Mouse (Mus musculus) stomach, embryonic 15.5 days (tissue): ENCODE results near the gene Agap2. TPM values are rescaled to one million over a fixed set of nuclear protein-coding genes. Genes with fewer than 3 reads are reported as not detected.
"Not testable (repeated sequence)": the region's sequence is repeated elsewhere in the genome, so short reads cannot be mapped to it uniquely, and the experiment has no call there.

Experiments
- ATAC-seq: fragments of 200-750 bp; cut with Nextera tagmentation; 2 replicates; pipeline ENCODE4 v1.8.0; 2017; ENCODE audit warnings: low read depth, moderate number of reproducible peaks, moderate TSS enrichment; ENCODE audit not compliant: insufficient read depth, low FRiP score
- H3K27ac ChIP-seq: fragments of 300-500 bp; sonication (generic); 2 replicates; pipeline ENCODE4 v1.5.1; 2015; ENCODE audit warnings: mild to moderate bottlenecking, inconsistent platforms
- H3K27me3 ChIP-seq: fragments of 300-500 bp; sonication (generic); replicated peaks from 2 replicates; pipeline ENCODE4 v1.6.1; 2015; ENCODE audit warnings: inconsistent platforms
- H3K36me3 ChIP-seq: fragments of 300-500 bp; sonication (generic); 2 replicates; pipeline ENCODE4 v1.6.1; 2015; ENCODE audit warnings: inconsistent platforms
- H3K4me1 ChIP-seq: fragments of 300-500 bp; sonication (generic); 2 replicates; pipeline ENCODE4 v1.6.1; 2015; ENCODE audit warnings: inconsistent platforms
- H3K4me2 ChIP-seq: fragments of 300-500 bp; sonication (generic); 2 replicates; pipeline ENCODE4 v1.6.1; 2015; ENCODE audit warnings: mild to moderate bottlenecking, inconsistent platforms
- H3K4me3 ChIP-seq: fragments of 300-500 bp; sonication (generic); replicated peaks from 2 replicates; pipeline ENCODE4 v1.5.1; 2015; ENCODE audit warnings: inconsistent platforms
- H3K9ac ChIP-seq: fragments of 300-500 bp; sonication (generic); 2 replicates; pipeline ENCODE4 v1.6.1; 2015; ENCODE audit warnings: inconsistent platforms
- H3K9me3 ChIP-seq: fragments of 300-500 bp; sonication (generic); 2 replicates; pipeline ENCODE4 v1.6.1; 2016; ENCODE audit warnings: inconsistent platforms
- whole genome bisulfite sequencing: fragments of 180-500 bp; shearing (Covaris S2); methylation state at CpG from one replicate; pipeline ENCODE4 v1.1.7; 2015; 5-methylcytosine and 5-hydroxymethylcytosine counted together
- polyA plus RNA-seq: library from polyadenylated mRNA; unstranded; fragments of >200 nt; fragmentation: Nextera tagmentation; extraction: Ambion mirVana; gene quantifications from 2 replicates; pipeline ENCODE4 v1.2.1, GENCODE M21; 2015

Agap2 gene
- polyA plus RNA-seq, 1 experiment from 2014 or later = 0.28 TPM

- Histone ChIP-seq H3K27me3 (no peaks in the 10 kb centered on the region), H3K4me3 (peak overlapping the region; percentile 70), H3K9ac (peak overlapping the region; percentile 67; the same call in 1 of the 2 replicates), H3K27ac (peak overlapping the region; percentile 95), H3K9me3 (no peaks in the 10 kb centered on the region), H3K4me2 (peak overlapping the region; percentile 81), H3K36me3 (peaks cover 34% of the 10 kb centered on the region), H3K4me1 (peaks cover 28% of the 10 kb centered on the region)
- 6% methylated on average over 30 of the region's 30 CpGs for WGBS
- ATAC-seq = peak; percentile 20
These were observed 5.5 kb upstream of the Agap2 start for GRCm38 (mm10) chr10:127069281-127070189.

- ATAC-seq = peak; percentile 88
These were observed 4.6 kb upstream of the Agap2 start, which contains the start of gene Tspan31 for GRCm38 (mm10) chr10:127070190-127071121. Tspan31 (minus strand) TSS chr10:127070264.

GRCm38 (mm10) chr10:127071203-127071602, 3.9 kb upstream of the Agap2 start:
- Histone ChIP-seq H3K4me2 (peak overlapping the region; percentile 81), H3K27me3 (peaks cover 9% of the 10 kb centered on the region; the same call in 1 of the 2 replicates), H3K36me3 (peaks cover 19% of the 10 kb centered on the region), H3K4me1 (peaks cover 18% of the 10 kb centered on the region), H3K4me3 (peak overlapping the region; percentile 70), H3K9ac (no peak overlapping the region; the same call in 1 of the 2 replicates), H3K27ac (no peak overlapping the region), H3K9me3 (no peaks in the 10 kb centered on the region)
- ATAC-seq = no peak
- WGBS = 69% methylated on average over 9 of the region's 9 CpGs

More at GRCm38 (mm10) chr10:127070190-127071121, 4.6 kb upstream of the Agap2 start, which contains the start of gene Tspan31:
- peak within 1 kb of the TSS; percentile 95 for H3K27ac ChIP-seq
- H3K9me3 ChIP-seq = no peaks in the 10 kb centered on the region
- H3K4me3 ChIP-seq = peak within 1 kb of the TSS; percentile 70
- H3K4me1 ChIP-seq = peaks cover 19% of the 10 kb centered on the region
- peaks cover 6% of the 10 kb centered on the region; the same call in 1 of the 2 replicates for H3K27me3 ChIP-seq
- WGBS = 1% methylated on average over 36 of the region's 36 CpGs
- peak within 1 kb of the TSS; percentile 81 for H3K4me2 ChIP-seq
- peaks cover 26% of the 10 kb centered on the region for H3K36me3 ChIP-seq
- peak within 1 kb of the TSS; percentile 67 for H3K9ac ChIP-seq

- H3K27ac ChIP-seq = not testable (repeated sequence)
These were observed 2.8 kb upstream of the Agap2 start for GRCm38 (mm10) chr10:127072270-127072669.

GRCm38 (mm10) chr10:127072969-127073368, 2.1 kb upstream of the Agap2 start:
- Histone ChIP-seq H3K4me1 (peaks cover 21% of the 10 kb centered on the region), H3K27me3 (peaks cover 18% of the 10 kb centered on the region)
- H3K36me3 ChIP-seq, H3K27ac ChIP-seq, H3K4me3 ChIP-seq, H3K9ac ChIP-seq, H3K9me3 ChIP-seq, H3K4me2 ChIP-seq, ATAC-seq: not testable (repeated sequence)
- 75% methylated on average over 2 of the region's 2 CpGs for WGBS

More at GRCm38 (mm10) chr10:127072270-127072669, 2.8 kb upstream of the Agap2 start:
- H3K4me2 ChIP-seq, ATAC-seq, H3K9ac ChIP-seq, H3K4me3 ChIP-seq, H3K9me3 ChIP-seq, H3K36me3 ChIP-seq: not testable (repeated sequence)
- 83% methylated on average over 4 of the region's 4 CpGs for WGBS
- H3K27me3 ChIP-seq = peaks cover 13% of the 10 kb centered on the region; the same call in 1 of the 2 replicates
- peaks cover 18% of the 10 kb centered on the region for H3K4me1 ChIP-seq

- Histone ChIP-seq H3K4me1 (peaks cover 22% of the 10 kb centered on the region), H3K9ac (no peak overlapping the region), H3K9me3 (no peaks in the 10 kb centered on the region), H3K4me2 (no peak overlapping the region), H3K27me3 (peaks cover 28% of the 10 kb centered on the region), H3K36me3 (no peaks in the 10 kb centered on the region), H3K4me3 (no peak overlapping the region), H3K27ac (no peak overlapping the region)
- no peak for ATAC-seq
- WGBS = 91% methylated on average over 1 of the region's 1 CpGs
These were observed 1.1 kb upstream of the Agap2 start for GRCm38 (mm10) chr10:127073981-127074380.

- H3K4me1 ChIP-seq = peaks cover 35% of the 10 kb centered on the region
- 64% methylated on average over 8 of the region's 8 CpGs for WGBS
- H3K9ac ChIP-seq = no peak overlapping the region
- no peak overlapping the region for H3K27ac ChIP-seq
- ATAC-seq = no peak
- no peak overlapping the region for H3K4me2 ChIP-seq
- H3K36me3 ChIP-seq = no peaks in the 10 kb centered on the region
- no peak overlapping the region for H3K4me3 ChIP-seq
- no peaks in the 10 kb centered on the region for H3K9me3 ChIP-seq
- peaks cover 45% of the 10 kb centered on the region for H3K27me3 ChIP-seq
These were observed 567 bp downstream of the Agap2 start for GRCm38 (mm10) chr10:127075651-127076050.

- H3K27ac ChIP-seq = no peak overlapping the region
- no peaks in the 10 kb centered on the region for H3K9me3 ChIP-seq
- H3K4me2 ChIP-seq = no peak overlapping the region
- H3K27me3 ChIP-seq = peaks cover 49% of the 10 kb centered on the region
- no peaks in the 10 kb centered on the region for H3K36me3 ChIP-seq
- no peak for ATAC-seq
- H3K4me3 ChIP-seq = no peak overlapping the region
- peaks cover 35% of the 10 kb centered on the region for H3K4me1 ChIP-seq
- no peak overlapping the region for H3K9ac ChIP-seq
- 31% methylated on average over 4 of the region's 4 CpGs for WGBS
These were observed 998 bp downstream of the Agap2 start for GRCm38 (mm10) chr10:127076082-127076481.

- no peak for ATAC-seq
- WGBS = 5% methylated on average over 10 of the region's 10 CpGs
These were observed 2.4 kb downstream of the Agap2 start for GRCm38 (mm10) chr10:127077515-127077914.

GRCm38 (mm10) chr10:127078001-127078676, 3.1 kb downstream of the Agap2 start:
- Histone ChIP-seq H3K4me1 (peaks cover 41% of the 10 kb centered on the region), H3K9me3 (no peaks in the 10 kb centered on the region), H3K4me3 (peak overlapping the region; percentile 50), H3K27me3 (peaks cover 65% of the 10 kb centered on the region), H3K4me2 (peak overlapping the region; percentile 93), H3K27ac (no peak overlapping the region), H3K36me3 (no peaks in the 10 kb centered on the region), H3K9ac (no peak overlapping the region)
- 5% methylated on average over 12 of the region's 12 CpGs for WGBS
- no peak for ATAC-seq

More at GRCm38 (mm10) chr10:127077515-127077914, 2.4 kb downstream of the Agap2 start:
- H3K36me3 ChIP-seq = no peaks in the 10 kb centered on the region
- H3K4me3 ChIP-seq = no peak overlapping the region
- no peaks in the 10 kb centered on the region for H3K9me3 ChIP-seq
- peaks cover 41% of the 10 kb centered on the region for H3K4me1 ChIP-seq
- no peak overlapping the region for H3K4me2 ChIP-seq
- H3K27ac ChIP-seq = no peak overlapping the region
- H3K27me3 ChIP-seq = peaks cover 59% of the 10 kb centered on the region
- no peak overlapping the region for H3K9ac ChIP-seq
